Mouse (Mus musculus): ENCODE data around the gene Dnaaf2.

DNA sequence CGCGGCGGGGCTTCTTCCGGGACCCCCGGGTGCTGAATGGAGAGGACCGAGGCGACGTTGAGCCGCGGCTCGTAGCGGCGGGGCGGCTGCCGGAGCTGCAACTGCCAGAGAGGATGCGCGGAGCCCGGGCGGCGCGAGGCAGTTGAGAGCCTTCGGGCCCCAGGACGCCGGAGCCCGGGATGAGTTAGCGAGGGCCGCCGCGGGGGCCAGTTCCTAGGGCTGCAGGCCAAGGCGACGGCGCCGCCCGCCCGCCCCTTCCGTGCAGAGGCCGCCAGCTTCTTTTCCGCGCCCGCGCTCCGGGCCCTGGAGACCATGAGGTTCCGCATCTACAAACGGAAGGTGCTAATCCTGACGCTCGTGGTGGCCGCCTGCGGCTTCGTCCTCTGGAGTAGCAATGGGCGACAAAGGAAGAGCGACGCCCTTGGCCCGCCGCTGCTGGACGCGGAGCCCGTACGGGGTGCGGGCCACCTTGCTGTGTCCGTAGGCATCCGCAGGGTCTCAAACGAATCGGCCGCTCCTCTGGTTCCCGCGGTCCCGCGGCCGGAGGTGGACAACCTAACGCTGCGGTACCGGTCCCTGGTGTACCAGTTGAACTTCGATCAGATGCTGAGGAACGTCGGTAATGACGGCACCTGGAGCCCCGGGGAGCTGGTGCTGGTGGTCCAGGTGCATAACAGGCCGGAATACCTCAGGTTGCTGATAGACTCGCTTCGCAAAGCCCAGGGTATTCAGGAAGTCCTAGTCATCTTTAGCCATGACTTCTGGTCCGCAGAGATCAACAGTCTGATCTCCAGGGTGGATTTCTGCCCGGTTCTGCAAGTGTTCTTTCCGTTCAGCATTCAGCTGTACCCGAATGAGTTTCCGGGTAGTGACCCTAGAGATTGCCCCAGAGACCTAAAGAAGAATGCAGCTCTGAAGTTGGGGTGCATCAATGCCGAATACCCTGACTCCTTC lies 13.6 kb downstream of the Dnaaf2 start:
- TF ChIP-seq MYOG (IDR thresholded peaks at IDR 0.05; ENCODE audit: control insufficient read depth, extremely low read depth, insufficient read length): no peak
- TF ChIP-seq CTCF (IDR thresholded peaks at IDR 0.05; ENCODE audit: control insufficient read depth, insufficient read depth, insufficient read length): no peak
- TF ChIP-seq CEBPB (IDR thresholded peaks at IDR 0.05; ENCODE audit: low read depth): no peak
- no peak for TF ChIP-seq FOSL1 (IDR thresholded peaks at IDR 0.05; ENCODE audit: insufficient read depth, low read length, poor library complexity, severe bottlenecking)
